Mouse (Mus musculus) hindbrain, embryonic 14.5 days (tissue): ENCODE measurements around the gene Gimap1. TPM values are rescaled to one million over a fixed set of nuclear protein-coding genes. Genes with fewer than 3 reads are reported as not detected.
A peak's percentile ranks its signal among the peaks of the same experiment; 100 is the strongest.

Experiments used
- ATAC-seq: fragments of 200-750 bp; cut with Nextera tagmentation; 2 replicates; pipeline ENCODE4 v1.8.0; 2017; ENCODE audit warnings: moderate number of reproducible peaks, mild to moderate bottlenecking, moderate TSS enrichment, moderate library complexity; ENCODE audit not compliant: low FRiP score
- DNase-seq: peaks from one replicate; pipeline ENCODE4 v3.0.0-alpha.2; 2015; ENCODE audit warnings: low spot score
- H3K27ac ChIP-seq: fragments of 300-500 bp; sonication (generic); 2 replicates; pipeline ENCODE4 v1.5.1; 2014; ENCODE audit warnings: mild to moderate bottlenecking, moderate library complexity
- H3K27me3 ChIP-seq: fragments of 300-500 bp; sonication (generic); 2 replicates; pipeline ENCODE4 v1.6.1; 2014; ENCODE audit warnings: mild to moderate bottlenecking, low read length, mixed read lengths; ENCODE audit not compliant: control insufficient read depth, insufficient read depth
- H3K36me3 ChIP-seq: fragments of 300-500 bp; sonication (generic); replicated peaks from 2 replicates; pipeline ENCODE4 v1.6.1; 2014; ENCODE audit not compliant: control insufficient read depth, insufficient read depth
- H3K4me1 ChIP-seq: fragments of 300-500 bp; sonication (generic); replicated peaks from 2 replicates; pipeline ENCODE4 v1.6.1; 2014; ENCODE audit warnings: antibody characterized with exemption, low read length, mixed read lengths; ENCODE audit not compliant: control insufficient read depth, insufficient read depth
- H3K4me2 ChIP-seq: fragments of 300-500 bp; sonication (generic); replicated peaks from 2 replicates; pipeline ENCODE4 v1.6.1; 2014; ENCODE audit warnings: mild to moderate bottlenecking, moderate library complexity
- H3K4me3 ChIP-seq: fragments of 300-500 bp; sonication (generic); replicated peaks from 2 replicates; pipeline ENCODE4 v1.5.1; 2014; ENCODE audit warnings: mild to moderate bottlenecking, low read length
- H3K9ac ChIP-seq: fragments of 300-500 bp; sonication (generic); 2 replicates; pipeline ENCODE4 v1.6.1; 2014
- H3K9me3 ChIP-seq: fragments of 300-500 bp; sonication (generic); 2 replicates; pipeline ENCODE4 v1.6.1; 2016; ENCODE audit warnings: low read length; ENCODE audit not compliant: control insufficient read depth
- WGBS: fragments of 180-500 bp; shearing (Covaris S2); extraction: QIAGEN DNeasy Blood & Tissue Kit; methylation state at CpG from one replicate; pipeline ENCODE4 v1.1.7; 2014; 5-methylcytosine and 5-hydroxymethylcytosine counted together
- polyA plus RNA-seq: library from polyadenylated mRNA; unstranded; fragments of >200 nt; fragmentation: Nextera tagmentation; extraction: Ambion mirVana; gene quantifications from 2 replicates; pipeline ENCODE4 v1.2.1, GENCODE M21; 2014

Gene Gimap1
- polyA plus RNA-seq, 1 experiment from 2014 or later = 5.7 TPM

DNA sequence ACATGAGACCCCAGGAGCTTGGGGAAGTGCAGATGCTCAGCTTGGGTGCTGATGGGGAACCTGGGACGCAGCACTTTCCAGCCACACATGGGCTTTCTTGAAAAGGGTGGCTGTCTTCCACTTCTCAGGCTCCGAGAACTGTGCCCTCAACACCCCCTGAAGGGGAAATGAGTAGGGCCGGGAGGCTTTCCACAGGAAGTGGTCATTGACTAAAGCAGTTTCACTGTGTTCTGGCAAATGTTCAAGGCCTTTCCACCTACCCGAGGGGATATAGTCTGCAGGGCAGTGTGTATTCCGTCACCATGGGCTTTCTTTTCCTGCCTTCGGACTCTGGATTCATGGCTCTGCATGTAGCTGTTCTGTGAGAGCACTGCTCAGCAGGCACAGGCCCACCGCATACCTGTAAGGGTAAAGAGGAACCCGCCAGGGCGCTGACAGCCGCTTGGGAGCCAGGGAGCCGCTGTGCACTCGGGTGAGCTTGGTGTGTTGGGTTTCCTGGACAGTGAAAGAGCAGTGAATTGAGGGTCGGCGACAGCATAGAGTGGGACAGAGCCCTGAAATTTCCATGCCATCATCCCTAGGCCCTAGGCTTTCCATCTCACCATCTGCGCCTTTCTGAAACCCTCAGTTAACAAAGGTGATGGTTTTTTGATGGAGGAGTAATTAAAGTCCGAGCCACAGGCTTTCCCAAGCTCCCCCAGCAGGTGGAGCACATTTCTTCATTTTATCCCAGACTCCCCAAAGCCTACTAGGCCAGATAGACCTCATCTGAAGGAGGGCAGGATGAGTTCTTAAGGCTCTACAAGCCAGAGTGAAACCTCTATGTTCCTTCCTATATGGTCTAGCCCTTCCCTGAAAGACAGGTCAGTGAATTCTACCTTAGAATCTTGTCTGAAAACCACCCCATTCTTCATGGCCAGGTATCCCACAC, 7.4 kb downstream of the Gimap1 start, which contains the start of gene Gimap5:
Gene Gimap5, plus strand, starts transcription at position 239 of the 931 bp plus-strand sequence.
- H3K4me2 ChIP-seq = peak within 1 kb of the TSS; percentile 10; the same call in 1 of the 2 replicates
- WGBS = 45% methylated on average over 16 of the region's 16 CpGs
- ATAC-seq = no peak

DNA sequence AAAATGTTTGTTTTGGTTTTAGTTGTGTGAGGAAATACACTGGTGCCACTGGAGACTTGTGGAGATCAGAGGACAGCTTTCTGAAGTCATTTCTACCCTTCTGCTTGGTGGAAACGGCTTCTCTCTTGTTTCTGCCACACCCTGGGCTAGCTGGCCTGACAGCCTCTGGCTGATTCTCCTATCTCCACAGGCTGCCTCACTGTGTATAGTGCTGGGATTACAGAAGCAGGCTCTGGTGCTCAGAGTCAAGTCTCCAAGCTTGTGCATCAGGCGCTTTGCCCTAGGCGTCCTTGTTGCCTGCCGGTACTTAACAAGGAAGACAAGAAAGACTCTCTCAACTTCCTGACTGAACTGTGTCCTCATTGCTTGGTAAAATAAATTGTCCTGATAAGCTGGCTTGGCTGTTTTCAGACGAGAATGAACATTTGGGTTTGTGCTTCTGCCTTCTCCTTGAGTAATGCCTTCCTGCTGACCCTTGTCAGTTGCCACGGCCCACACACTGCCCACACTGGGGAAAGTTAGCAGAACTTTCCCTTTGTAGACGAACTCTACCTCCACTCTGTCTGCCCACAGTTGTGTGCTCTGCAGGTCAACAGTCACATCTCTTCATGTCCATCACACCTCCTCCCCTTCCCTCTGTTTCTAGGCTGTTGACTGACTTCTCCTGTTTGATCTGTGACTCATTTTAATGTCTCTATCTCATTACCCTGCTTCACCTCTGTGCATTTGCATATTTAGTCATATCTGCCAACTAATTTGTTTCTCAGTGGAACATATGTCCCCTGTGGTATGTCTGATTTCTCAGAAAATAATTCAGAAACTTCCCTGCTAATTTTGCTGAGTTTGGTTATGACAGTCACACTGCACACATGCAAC, 8.5 kb downstream of the Gimap1 start:
- Histone ChIP-seq H3K4me3 (no peak overlapping the region), H3K36me3 (no peaks in the 10 kb centered on the region), H3K27me3 (peaks cover 20% of the 10 kb centered on the region), H3K9me3 (no peaks in the 10 kb centered on the region), H3K4me1 (0 out of 2 replicates have a peak, but pooled peaks cover 8% of the 10 kb centered on the region), H3K9ac (no peak overlapping the region), H3K4me2 (no peak overlapping the region), H3K27ac (no peak overlapping the region)
- ATAC-seq (no peak), DNase-seq (no peak)
- 76% methylated on average over 7 of the region's 7 CpGs for WGBS

More for the DNA sequence above, 7.4 kb downstream of the Gimap1 start, which contains the start of gene Gimap5:
- DNase-seq = peak; percentile 44
- Histone ChIP-seq H3K4me1 (peaks cover 8% of the 10 kb centered on the region; the same call in 1 of the 2 replicates), H3K4me3 (no peak within 1 kb of the TSS), H3K27ac (no peak within 1 kb of the TSS), H3K27me3 (peaks cover 21% of the 10 kb centered on the region), H3K9me3 (no peaks in the 10 kb centered on the region), H3K9ac (no peak within 1 kb of the TSS), H3K36me3 (no peaks in the 10 kb centered on the region)

DNA sequence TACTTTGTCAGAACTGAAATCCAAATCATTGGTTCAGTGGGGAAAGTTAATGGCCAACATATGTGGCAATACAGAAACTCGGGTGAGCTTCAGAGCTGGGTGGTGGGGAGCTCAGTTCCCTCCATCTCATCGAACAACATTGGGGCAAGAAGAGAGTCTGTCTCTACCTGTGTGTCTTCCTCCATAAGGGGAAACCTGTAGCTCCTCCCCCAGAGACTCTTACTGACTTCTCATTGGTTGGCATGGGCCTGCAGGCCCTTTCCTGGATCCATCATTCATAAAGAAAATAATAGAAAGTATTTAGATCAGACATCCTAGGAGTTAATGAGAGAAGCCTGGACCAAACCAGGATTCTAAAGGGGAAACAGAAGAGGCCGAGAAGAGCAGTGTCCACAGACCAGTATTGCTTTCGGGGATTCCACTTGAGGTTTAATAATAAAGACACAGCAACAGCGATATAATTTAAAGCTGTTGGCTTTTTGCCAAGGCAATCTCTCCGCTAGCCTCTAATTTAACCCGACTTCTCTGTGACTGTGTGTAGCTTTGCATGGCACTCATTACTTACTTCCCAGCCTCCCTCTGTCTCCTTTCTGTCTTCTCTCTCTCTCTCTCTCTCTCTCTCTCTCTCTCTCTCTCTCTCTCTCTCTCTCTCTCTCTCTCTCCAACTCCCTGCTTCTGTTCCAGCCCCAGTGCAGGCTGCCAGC, 24.9 kb downstream of the Gimap1 start:
- Histone ChIP-seq H3K9ac (no peak overlapping the region), H3K4me1 (no peaks in the 10 kb centered on the region), H3K4me3 (no peak overlapping the region), H3K27ac (no peak overlapping the region), H3K36me3 (no peaks in the 10 kb centered on the region), H3K4me2 (no peak overlapping the region), H3K27me3 (no peaks in the 10 kb centered on the region), H3K9me3 (no peaks in the 10 kb centered on the region)
- ATAC-seq = peak; percentile 24; the same call in 1 of the 2 replicates
- WGBS = 72% methylated on average over 7 of the region's 7 CpGs
- no peak for DNase-seq

DNA sequence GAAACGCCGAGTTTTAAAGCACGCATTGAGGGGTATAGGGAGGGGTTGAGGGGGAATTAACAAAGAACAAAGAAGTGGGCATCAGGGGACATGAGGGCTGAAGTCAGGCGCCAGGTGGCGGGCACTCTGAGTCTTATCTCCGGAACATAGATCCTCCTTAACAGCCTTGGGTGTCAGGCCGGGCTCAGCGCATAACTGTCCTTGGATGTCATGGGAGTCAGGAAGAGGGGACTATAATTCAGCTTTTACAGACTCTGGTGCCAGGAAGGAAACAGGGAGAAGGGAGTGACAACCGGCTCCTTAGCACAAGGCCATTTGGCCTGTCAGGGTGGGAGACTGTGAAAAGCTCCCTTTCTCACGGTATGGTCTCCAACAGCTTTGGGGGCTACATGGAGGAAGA, 25.6 kb downstream of the Gimap1 start:
- Histone ChIP-seq H3K4me2 (no peak overlapping the region), H3K9me3 (no peaks in the 10 kb centered on the region), H3K9ac (no peak overlapping the region), H3K27me3 (no peaks in the 10 kb centered on the region), H3K27ac (no peak overlapping the region), H3K36me3 (no peaks in the 10 kb centered on the region), H3K4me3 (no peak overlapping the region), H3K4me1 (no peaks in the 10 kb centered on the region)
- DNase-seq (no peak), ATAC-seq (no peak)
- WGBS = 95% methylated on average over 10 of the region's 10 CpGs

DNA sequence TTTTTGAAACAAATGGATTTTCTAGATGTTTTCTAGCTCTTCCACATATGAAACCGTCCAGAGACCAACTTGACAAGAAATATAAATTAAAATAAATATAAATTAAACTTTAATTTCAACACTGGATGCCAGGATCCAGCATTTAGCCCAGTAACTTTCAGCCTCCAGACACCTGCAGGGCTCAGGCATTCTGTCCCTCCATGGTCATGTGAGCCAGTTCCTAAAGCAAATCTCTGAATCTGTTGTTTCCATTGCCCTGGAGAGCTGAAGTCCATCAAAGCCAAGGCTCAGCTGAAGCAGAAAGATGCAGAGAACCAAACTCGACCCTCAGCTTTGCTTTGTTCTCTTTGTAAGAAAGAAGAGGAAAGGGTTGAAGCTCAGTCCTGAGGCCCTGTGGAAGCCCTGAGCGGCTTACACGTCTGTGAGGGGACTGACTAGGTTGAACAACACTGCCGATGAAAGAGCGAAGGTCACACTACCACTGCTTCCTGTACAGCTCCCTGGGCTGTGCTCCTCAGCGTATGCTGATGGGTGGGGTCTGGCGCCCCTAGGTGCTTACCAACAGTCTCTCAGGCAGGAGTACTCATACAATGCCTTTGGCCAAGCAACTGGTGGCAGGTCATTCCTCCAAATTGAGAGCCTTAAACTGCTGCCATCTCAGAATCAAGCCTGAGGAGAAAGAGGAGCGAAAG, 29.5 kb downstream of the Gimap1 start:
- Histone ChIP-seq H3K4me3 (no peak overlapping the region), H3K27me3 (no peaks in the 10 kb centered on the region), H3K36me3 (no peaks in the 10 kb centered on the region), H3K9me3 (no peaks in the 10 kb centered on the region), H3K9ac (no peak overlapping the region), H3K4me2 (no peak overlapping the region), H3K27ac (no peak overlapping the region), H3K4me1 (0 out of 2 replicates have a peak, but pooled peaks cover 3% of the 10 kb centered on the region)
- 81% methylated on average over 9 of the region's 9 CpGs for WGBS
- no peak for DNase-seq
- no peak for ATAC-seq

DNA sequence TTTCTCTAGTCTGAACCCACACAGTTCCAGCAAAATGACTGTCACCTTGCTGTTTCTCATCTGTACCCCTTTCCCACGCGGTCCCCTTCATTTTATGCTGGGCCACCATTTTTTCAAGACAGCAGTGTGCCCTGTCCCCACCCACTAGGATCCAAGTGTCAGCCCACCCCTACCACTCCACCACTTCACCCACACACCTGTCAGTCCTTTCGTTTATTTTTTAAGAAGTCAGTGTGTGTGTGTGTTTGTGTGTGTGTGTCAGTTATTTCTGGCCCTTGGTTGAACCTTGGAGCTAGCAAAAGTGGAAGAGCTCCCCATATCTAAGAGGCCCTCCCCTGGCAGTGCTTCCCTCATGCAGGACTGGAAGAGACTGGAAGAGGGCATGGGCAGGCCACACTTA, 30.1 kb downstream of the Gimap1 start:
- Histone ChIP-seq H3K9ac (no peak overlapping the region), H3K4me1 (0 out of 2 replicates have a peak, but pooled peaks cover 3% of the 10 kb centered on the region), H3K9me3 (no peaks in the 10 kb centered on the region), H3K36me3 (no peaks in the 10 kb centered on the region), H3K4me2 (no peak overlapping the region), H3K27ac (no peak overlapping the region), H3K27me3 (no peaks in the 10 kb centered on the region), H3K4me3 (no peak overlapping the region)
- DNase-seq (no peak), ATAC-seq (no peak)
- 93% methylated on average over 3 of the region's 3 CpGs for WGBS

DNA sequence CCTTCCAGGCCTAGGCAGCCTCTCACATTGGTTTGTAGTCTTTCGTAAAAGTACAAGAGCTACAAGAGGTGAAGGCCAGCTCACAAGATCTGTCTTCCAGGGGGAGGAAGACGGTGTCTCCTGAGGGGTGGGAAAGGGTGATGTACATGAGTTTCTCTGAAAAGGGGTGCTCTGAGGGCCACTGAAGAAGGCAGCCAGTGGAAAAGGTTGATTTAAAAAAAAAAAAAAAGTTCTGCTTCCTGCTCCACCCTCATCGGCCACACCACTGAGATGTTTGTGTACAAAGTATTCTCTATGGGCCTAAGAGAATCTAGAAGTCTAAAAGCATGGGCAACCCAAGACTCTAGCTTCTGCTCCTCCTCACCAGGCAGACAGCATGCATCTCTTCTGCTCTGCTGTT, 31.8 kb downstream of the Gimap1 start, which contains the start of gene Gimap3:
Gene Gimap3, minus strand, starts transcription at position 156 of the 400 bp plus-strand sequence.
- Histone ChIP-seq H3K27ac (no peak within 1 kb of the TSS), H3K27me3 (no peaks in the 10 kb centered on the region), H3K4me3 (no peak within 1 kb of the TSS), H3K9ac (no peak within 1 kb of the TSS), H3K36me3 (no peaks in the 10 kb centered on the region), H3K4me2 (no peak within 1 kb of the TSS), H3K4me1 (0 out of 2 replicates have a peak, but pooled peaks cover 3% of the 10 kb centered on the region), H3K9me3 (no peaks in the 10 kb centered on the region)
- 92% methylated on average over 3 of the region's 3 CpGs for WGBS
- ATAC-seq = no peak
- DNase-seq = no peak

DNA sequence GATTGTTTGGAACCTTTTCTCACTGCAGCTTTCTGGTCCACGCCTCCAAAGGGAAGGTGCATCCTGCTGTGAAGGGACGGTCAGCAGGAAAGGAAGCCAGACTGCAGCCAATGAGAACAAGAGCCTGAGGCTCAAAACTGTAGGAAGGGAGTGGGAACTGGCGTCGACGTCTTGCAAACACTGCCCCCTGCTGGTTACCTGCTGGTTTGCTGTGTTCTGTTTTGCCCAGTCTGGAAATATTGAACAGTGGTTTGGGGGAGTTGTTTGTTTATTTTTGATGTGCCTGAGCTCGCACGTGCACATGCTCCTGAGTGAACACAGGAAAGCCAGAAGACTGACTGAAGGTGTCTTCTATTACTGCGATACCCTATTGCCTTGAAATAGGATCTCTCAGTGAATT, 33.2 kb downstream of the Gimap1 start:
- no peaks in the 10 kb centered on the region for H3K9me3 ChIP-seq

More for the DNA sequence above, 33.2 kb downstream of the Gimap1 start:
- DNase-seq (peak; percentile 85), ATAC-seq (peak; percentile 84)
- H3K4me2 ChIP-seq = no peak overlapping the region
- no peak overlapping the region for H3K27ac ChIP-seq
- 0 out of 2 replicates have a peak, but pooled peaks cover 3% of the 10 kb centered on the region for H3K4me1 ChIP-seq
- H3K9ac ChIP-seq = no peak overlapping the region
- no peaks in the 10 kb centered on the region for H3K27me3 ChIP-seq
- H3K36me3 ChIP-seq = no peaks in the 10 kb centered on the region
- H3K4me3 ChIP-seq = no peak overlapping the region
- WGBS = 14% methylated on average over 8 of the region's 8 CpGs
